Comparison of ENCODE assay signal across 24 mouse cellular contexts in genomic region chr5:24203266-24203665, GRCm38 (mm10).
"Had no signal": no experiment of that assay in that cellular context is flagged by ENCODE, and none has a peak within 500 bp of the region (broad histone marks: within the 10 kb centered on the region; RNA-seq: fewer than 3 reads in every experiment).

No protein-coding gene starts in this region.

- H3K4me2 ChIP-seq: heart, embryonic 12.5 days; hindbrain, embryonic 12.5 days; hindbrain, embryonic 14.5 days; intestine, embryonic 15.5 days; limb, embryonic 12.5 days; liver, embryonic 11.5 days; liver, embryonic 13.5 days had no signal

- H3K4me1 ChIP-seq: heart, embryonic 10.5 days; heart, embryonic 12.5 days; hindbrain, embryonic 10.5 days; hindbrain, embryonic 12.5 days; intestine, embryonic 15.5 days; limb, embryonic 12.5 days had no signal

- H3K4me3 ChIP-seq: gastrocnemius, adult 2 months; heart, embryonic 10.5 days; heart, embryonic 12.5 days; hindbrain, embryonic 10.5 days; hindbrain, embryonic 12.5 days; intestine, embryonic 15.5 days; left cerebral cortex, adult 2 months; limb, embryonic 10.5 days; limb, embryonic 12.5 days; liver, embryonic 13.5 days had no signal

- H3K36me3 ChIP-seq: heart, embryonic 10.5 days; heart, embryonic 12.5 days; hindbrain, embryonic 10.5 days; hindbrain, embryonic 12.5 days; intestine, embryonic 15.5 days; limb, embryonic 10.5 days; limb, embryonic 12.5 days; liver, embryonic 13.5 days had no signal

- DNase-seq: gastrocnemius, adult 2 months; gastrocnemius, postnatal 10 days; gastrocnemius, postnatal 25 days; heart, postnatal 10 days; heart, postnatal 4 days; kidney, adult 18-20 months; kidney, adult 8-10 months; kidney, postnatal 10 days; kidney, postnatal 25 days; kidney, postnatal 4 days; liver; liver, embryonic 13.5 days had no signal

- H3K27ac ChIP-seq: gastrocnemius, adult 2 months; heart, embryonic 10.5 days; hindbrain, embryonic 10.5 days; hindbrain, embryonic 12.5 days; hindbrain, embryonic 14.5 days; intestine, embryonic 15.5 days; left cerebral cortex, adult 2 months; limb, embryonic 10.5 days; limb, embryonic 12.5 days; liver, embryonic 13.5 days had no signal

- ATAC-seq: inflammation-experienced regulatory T-cells, adult 6 months; intestine, embryonic 15.5 days; intestine, postnatal 0 days had no signal

- H3K27me3 ChIP-seq: heart, embryonic 12.5 days; hindbrain, embryonic 12.5 days; intestine, embryonic 15.5 days; limb, embryonic 12.5 days; liver, embryonic 13.5 days had no signal

- H3K9me3 ChIP-seq: heart, embryonic 10.5 days; heart, embryonic 12.5 days; hindbrain, embryonic 10.5 days; hindbrain, embryonic 12.5 days; intestine, embryonic 15.5 days; limb, embryonic 10.5 days; limb, embryonic 12.5 days; liver, embryonic 13.5 days had no signal

- H3K9ac ChIP-seq: heart, embryonic 12.5 days; hindbrain, embryonic 12.5 days; hindbrain, embryonic 14.5 days; intestine, embryonic 15.5 days; limb, embryonic 12.5 days; liver, embryonic 13.5 days had no signal
